Mouse (Mus musculus) lung, postnatal 10 days (tissue): ENCODE measurements around the gene Sgpl1.
A peak's percentile ranks its signal among the peaks of the same experiment; 100 is the strongest.

ENCODE experiments used
- DNase-seq: peaks from one replicate; pipeline ENCODE4 v3.0.0; 2021

Gene Sgpl1

DNA sequence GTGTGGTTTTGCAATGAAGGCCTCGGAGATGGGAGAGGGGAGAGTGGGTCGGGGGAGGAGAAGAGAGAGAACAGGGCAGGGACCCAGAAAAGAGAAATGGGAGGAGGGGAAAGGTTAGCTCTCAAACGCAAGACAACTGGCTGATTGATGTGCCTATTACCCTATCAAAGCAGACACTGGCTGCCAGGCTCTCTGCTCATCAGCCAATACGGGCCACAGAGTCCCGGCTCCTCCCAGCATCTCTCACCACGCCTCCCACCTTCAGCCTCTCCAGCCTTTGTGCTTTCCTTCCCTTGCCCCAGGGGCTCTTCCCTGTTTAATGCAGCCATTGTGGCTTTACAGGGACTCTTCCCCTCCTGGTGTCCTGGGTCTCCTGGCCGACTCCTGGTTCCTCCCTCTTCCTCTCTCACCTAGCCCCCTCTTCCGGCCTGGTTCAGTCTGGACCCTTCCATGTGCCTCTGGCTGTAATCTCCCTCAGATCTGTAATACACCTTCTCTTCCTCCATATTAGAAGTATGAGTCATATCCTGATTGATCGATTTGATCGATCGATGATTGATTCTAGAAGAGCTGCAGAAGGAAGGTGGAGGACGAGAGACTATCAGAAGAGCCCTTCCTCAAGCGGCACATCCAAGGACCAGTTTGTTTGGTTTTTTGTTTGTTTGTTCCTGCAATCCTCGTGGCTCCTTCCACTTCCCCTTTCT lies 67.1 kb downstream of the Sgpl1 start:
- DNase-seq: peak; percentile 88

- DNase-seq: no peak
These were observed 71.9 kb downstream of the Sgpl1 start for GRCm38 (mm10) chr10:61075607-61076006.

GRCm38 (mm10) chr10:61074643-61075042 lies 72.9 kb downstream of the Sgpl1 start:
- no peak for DNase-seq

DNA sequence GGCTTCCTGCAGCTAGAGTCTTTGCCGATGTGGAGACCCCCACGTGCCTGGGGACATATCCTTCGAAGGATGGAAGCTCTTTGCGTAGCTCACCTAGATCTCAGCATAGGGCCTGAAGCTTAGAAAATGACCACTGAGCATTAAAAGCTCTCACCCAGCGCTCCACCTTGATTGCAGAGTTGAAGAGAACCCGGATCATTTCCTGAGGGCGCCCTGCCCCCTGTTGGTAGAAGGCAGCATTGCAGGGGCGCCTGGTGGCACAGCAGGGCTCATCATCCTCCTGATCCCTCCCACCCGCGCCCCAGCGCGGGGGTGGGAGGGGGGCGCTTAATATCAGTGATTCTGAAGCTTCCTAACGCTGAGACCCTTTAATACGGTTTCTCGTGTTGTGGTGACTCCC lies 75.2 kb downstream of the Sgpl1 start:
- DNase-seq: peak; percentile 54

DNA sequence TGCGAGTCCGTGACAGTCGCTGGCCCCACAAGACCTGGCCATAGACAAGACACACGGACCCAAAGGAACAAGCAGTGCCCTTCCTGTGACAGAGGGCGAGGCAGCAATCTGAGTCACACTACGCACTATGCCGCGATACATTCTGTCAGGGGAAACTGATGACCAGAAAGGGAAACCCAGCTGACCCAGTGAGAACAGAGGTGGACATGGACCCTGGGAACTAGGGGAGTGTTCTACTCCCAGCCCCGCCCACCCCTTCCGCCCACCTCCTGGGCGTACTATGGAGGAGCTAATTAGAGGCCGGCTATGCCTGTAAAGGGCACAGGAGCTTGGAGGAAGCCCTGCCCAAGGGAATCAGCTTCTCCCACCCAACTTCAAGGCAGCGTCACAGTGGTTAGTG lies 78.3 kb downstream of the Sgpl1 start:
- no peak for DNase-seq

DNA sequence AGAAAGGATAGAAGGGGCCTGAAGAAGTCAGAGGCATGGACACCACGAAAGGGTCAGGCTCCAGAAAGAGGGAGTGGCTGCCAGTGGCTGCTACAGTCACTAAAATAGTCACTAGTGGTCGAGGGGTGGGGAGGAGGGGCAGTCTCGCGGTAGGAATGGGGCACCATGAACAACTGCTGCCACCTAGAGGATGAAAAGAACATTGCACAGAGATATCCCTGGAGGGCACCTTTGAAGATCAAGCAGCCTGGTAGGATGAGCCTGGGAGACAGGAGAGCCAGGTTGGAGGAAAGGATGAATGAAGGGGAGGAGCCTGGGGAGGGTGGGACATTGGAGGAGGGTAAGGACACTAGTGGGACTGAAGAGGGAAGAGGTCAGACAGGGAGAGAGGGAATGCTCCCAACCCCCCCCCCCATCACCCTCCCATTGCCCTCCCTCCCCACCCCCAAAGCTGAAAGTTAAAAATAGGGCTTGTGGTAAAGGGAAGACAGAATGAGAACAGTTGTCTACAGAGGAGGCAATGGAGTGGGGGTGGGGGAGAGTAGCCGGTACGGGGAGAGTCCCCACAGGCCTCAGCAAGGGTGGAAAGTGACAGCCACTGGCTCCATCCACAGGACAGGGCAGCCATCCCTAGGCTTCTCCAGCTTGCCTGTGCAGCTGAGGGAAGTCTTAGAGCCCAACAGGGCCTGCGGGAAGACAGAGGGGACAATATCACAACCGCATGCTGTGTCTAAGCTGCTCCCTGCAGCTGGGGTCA lies 78.9 kb downstream of the Sgpl1 start:
- DNase-seq: peak; percentile 77

- DNase-seq: peak; percentile 56
These were observed 82.1 kb downstream of the Sgpl1 start for GRCm38 (mm10) chr10:61065287-61066005.

DNA sequence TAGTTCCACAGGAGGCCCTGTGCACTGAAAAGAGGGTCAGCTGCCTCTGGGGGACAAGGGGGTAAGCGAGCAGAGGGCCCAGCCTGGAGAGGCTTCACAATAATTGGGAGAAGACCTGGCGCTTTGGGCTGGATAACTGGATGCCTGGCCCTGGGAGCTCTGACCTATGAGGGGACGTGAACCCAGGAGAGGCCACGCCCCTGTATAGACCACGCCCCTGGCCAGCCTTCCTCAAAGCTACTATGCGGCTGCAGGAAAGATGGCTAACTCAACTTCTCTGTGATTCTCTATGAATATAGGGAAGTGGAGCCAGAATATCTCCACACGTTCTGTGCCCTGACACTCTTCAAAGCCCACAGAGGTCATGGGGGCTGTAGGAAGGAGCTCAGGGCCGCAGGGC lies 82.9 kb downstream of the Sgpl1 start:
- DNase-seq: peak; percentile 55

- no peak for DNase-seq
These were observed 84.1 kb downstream of the Sgpl1 start for GRCm38 (mm10) chr10:61063271-61063864.

DNA sequence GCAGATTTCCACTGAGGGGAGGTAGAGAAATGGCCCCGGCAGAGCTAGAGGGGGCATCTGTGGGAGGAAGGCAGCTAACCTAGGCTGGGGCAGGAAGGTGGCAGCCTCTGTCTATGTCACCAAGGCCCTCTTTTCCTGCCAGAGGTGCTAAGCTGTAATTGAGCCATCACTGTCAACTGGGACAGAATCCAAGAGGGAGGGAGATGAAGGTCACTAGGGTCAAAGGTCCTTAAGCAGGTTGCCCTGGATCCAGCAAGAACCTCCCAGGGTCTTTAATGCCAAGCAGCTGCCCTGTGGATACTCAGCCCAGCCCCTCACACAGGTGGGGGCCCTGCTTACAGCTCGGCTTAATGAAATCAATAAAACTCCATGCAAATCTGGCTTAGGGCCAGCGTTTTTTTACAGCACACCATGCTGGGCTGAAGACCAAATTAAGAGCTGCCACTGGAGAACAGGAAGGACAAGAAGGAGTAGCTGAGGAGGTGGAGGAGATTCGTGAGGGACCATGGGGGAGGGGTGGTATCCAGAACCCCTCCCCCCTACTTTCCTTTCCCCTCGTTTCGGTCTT lies 87.9 kb downstream of the Sgpl1 start:
- no peak for DNase-seq

GRCm38 (mm10) chr10:61059101-61059500 lies 88.4 kb downstream of the Sgpl1 start:
- DNase-seq: no peak

DNA sequence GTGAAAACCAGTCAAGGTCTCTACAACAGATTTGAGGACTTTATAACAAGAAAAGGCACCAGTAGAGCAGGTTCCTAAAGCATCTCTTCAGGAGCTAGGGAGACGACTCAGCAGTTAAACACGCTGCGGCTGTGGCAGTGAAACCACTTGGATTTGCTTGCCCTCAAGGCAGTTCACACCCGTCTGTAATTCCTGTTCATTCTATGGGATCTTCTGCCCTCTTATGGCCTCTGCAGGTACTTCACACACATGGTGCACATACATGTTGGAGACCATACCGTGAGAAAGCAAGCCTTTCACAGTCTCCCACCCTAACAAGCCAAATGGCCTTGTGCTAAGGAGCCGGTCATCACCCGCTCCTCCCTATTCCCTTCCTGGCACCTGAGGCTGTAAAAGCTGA lies 90.8 kb downstream of the Sgpl1 start:
- DNase-seq: no peak

DNA sequence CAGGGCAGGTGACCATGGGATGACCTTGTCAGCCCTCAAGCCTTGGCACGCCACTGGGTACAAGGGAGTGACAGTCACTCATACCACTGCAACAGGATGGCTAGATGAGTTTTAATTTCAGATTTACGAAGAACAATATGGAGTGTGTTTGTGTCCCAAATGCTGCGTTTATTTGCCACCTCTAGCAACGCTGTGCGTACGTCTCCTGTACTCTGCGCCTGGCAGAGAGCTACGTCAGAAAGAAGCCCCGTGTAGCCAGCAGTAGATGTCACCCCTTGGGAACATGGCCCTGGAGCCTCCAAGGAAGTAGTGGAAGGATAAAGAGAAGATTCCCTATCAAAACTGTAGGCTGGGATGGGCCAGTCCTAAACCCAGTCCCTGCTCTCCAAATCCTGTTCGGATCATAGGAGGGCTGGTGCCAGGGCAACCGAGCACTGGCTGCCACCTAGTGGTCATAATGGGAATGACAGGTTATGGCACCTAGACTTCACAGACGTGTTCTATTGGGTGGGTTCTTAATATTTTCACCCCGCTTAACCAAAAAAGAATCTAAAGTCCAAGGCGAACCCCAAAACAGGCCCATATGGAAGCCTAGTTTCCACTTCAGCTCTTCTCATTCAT lies 95.4 kb downstream of the Sgpl1 start:
- peak; percentile 81 for DNase-seq
